Mouse (Mus musculus) midbrain, embryonic 12.5 days (tissue): ENCODE results near the gene Cables2. TPM values are rescaled to one million over a fixed set of nuclear protein-coding genes. Genes with fewer than 3 reads are reported as not detected.
A peak's percentile ranks its signal among the peaks of the same experiment; 100 is the strongest.

Experiments
- ATAC-seq: fragments of 200-750 bp; cut with Nextera tagmentation; 2 replicates; pipeline ENCODE4 v1.8.0; 2017; ENCODE audit warnings: low read depth, moderate TSS enrichment, moderate library complexity; ENCODE audit not compliant: low FRiP score
- H3K27ac ChIP-seq: fragments of 300-500 bp; sonication (generic); replicated peaks from 2 replicates; pipeline ENCODE4 v1.5.1; 2016; ENCODE audit warnings: mild to moderate bottlenecking
- H3K27me3 ChIP-seq: fragments of 300-500 bp; sonication (generic); 2 replicates; pipeline ENCODE4 v1.6.1; 2016; ENCODE audit warnings: mild to moderate bottlenecking
- H3K36me3 ChIP-seq: fragments of 300-500 bp; sonication (generic); 2 replicates; pipeline ENCODE4 v1.6.1; 2016
- H3K4me1 ChIP-seq: fragments of 300-500 bp; sonication (generic); 2 replicates; pipeline ENCODE4 v1.6.1; 2016
- H3K4me2 ChIP-seq: fragments of 300-500 bp; sonication (generic); replicated peaks from 2 replicates; pipeline ENCODE4 v1.6.1; 2016; ENCODE audit warnings: mild to moderate bottlenecking, moderate library complexity
- H3K4me3 ChIP-seq: fragments of 300-500 bp; sonication (generic); 2 replicates; pipeline ENCODE4 v1.5.1; 2016; ENCODE audit warnings: mild to moderate bottlenecking
- H3K9ac ChIP-seq: fragments of 300-500 bp; sonication (generic); replicated peaks from 2 replicates; pipeline ENCODE4 v1.6.1; 2016; ENCODE audit warnings: mild to moderate bottlenecking, moderate library complexity
- H3K9me3 ChIP-seq: fragments of 300-500 bp; sonication (generic); 2 replicates; pipeline ENCODE4 v1.6.1; 2016; ENCODE audit warnings: mild to moderate bottlenecking
- WGBS: fragments of 180-500 bp; shearing (Covaris S2); methylation state at CpG from one replicate; pipeline ENCODE4 v1.1.7; 2016; 5-methylcytosine and 5-hydroxymethylcytosine counted together
- polyA plus RNA-seq: library from polyadenylated mRNA; unstranded; fragments of >200 nt; fragmentation: Nextera tagmentation; extraction: Ambion mirVana; gene quantifications from 2 replicates; pipeline ENCODE4 v1.2.1, GENCODE M21; 2016

Gene Cables2
- polyA plus RNA-seq, 1 experiment from 2014 or later: 22.3 TPM

- Histone ChIP-seq H3K9ac (no peak overlapping the region), H3K4me3 (no peak overlapping the region), H3K4me2 (no peak overlapping the region), H3K27ac (no peak overlapping the region), H3K36me3 (no peaks in the 10 kb centered on the region), H3K4me1 (peaks cover 25% of the 10 kb centered on the region), H3K27me3 (peaks cover 28% of the 10 kb centered on the region), H3K9me3 (no peaks in the 10 kb centered on the region)
- 69% methylated on average over 8 of the region's 8 CpGs for WGBS
- ATAC-seq: no peak
Observed at GRCm38 (mm10) chr2:180276851-180277259, 3.6 kb upstream of the Cables2 start.

DNA sequence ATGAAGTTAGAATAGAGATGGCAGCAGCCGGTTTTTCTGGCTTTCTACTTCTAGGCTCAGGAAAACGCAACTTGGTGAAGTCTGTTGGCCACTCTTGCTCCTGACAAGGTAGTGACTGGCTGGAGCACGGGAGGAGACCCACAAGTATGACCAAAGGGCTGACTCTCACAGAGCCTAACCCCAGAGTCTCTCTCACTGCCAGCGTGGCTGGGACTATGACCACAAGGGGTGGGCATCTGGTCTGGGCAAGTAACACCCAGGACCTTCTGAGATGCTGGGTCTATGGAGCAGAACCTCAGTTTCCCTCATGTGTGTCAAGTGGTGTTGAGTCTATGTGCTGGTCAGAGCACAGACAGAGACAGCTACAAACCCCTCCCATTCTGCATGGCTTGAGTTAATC, 3.1 kb upstream of the Cables2 start:
- H3K4me1 ChIP-seq: peaks cover 29% of the 10 kb centered on the region
- H3K27ac ChIP-seq: no peak overlapping the region
- no peak overlapping the region for H3K4me2 ChIP-seq
- no peak overlapping the region for H3K9ac ChIP-seq
- H3K9me3 ChIP-seq: no peaks in the 10 kb centered on the region
- WGBS: 61% methylated on average over 4 of the region's 4 CpGs
- H3K36me3 ChIP-seq: no peaks in the 10 kb centered on the region
- H3K27me3 ChIP-seq: peaks cover 28% of the 10 kb centered on the region
- no peak overlapping the region for H3K4me3 ChIP-seq
- ATAC-seq: no peak

DNA sequence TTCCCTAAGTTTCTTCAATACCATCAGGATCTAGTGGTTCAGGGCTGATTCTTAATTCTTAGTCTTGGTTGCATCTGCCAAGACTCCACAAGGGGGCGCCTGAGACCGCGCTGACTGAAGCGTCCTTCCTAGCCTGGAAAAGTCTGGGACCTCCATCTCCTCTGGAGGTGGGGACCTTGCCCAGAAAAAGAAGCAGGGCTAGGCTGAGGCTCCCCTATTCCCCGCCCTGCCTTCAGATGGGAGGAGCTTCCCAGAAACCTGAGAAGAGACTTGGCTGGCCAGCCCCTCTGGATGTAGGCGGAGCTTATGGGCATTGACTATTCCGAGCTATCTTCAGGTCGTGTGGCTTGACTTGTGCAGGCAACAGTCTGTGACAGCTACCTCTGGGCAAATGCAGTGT, 2.5 kb upstream of the Cables2 start:
- Histone ChIP-seq H3K4me1 (peaks cover 34% of the 10 kb centered on the region), H3K9me3 (no peaks in the 10 kb centered on the region), H3K9ac (no peak overlapping the region), H3K4me3 (no peak overlapping the region), H3K27me3 (peaks cover 28% of the 10 kb centered on the region), H3K36me3 (no peaks in the 10 kb centered on the region), H3K4me2 (no peak overlapping the region; the same call in 1 of the 2 replicates), H3K27ac (no peak overlapping the region)
- WGBS: 0% methylated on average over 8 of the region's 8 CpGs
- peak; percentile 17; the same call in 1 of the 2 replicates for ATAC-seq

- Histone ChIP-seq H3K36me3 (peaks cover 11% of the 10 kb centered on the region), H3K4me2 (no peak overlapping the region), H3K4me1 (peaks cover 41% of the 10 kb centered on the region), H3K4me3 (no peak overlapping the region), H3K27ac (no peak overlapping the region), H3K27me3 (peaks cover 28% of the 10 kb centered on the region), H3K9me3 (no peaks in the 10 kb centered on the region), H3K9ac (no peak overlapping the region)
- 79% methylated on average over 2 of the region's 2 CpGs for WGBS
- ATAC-seq: no peak
Observed at GRCm38 (mm10) chr2:180274523-180274922, 1.2 kb upstream of the Cables2 start.

DNA sequence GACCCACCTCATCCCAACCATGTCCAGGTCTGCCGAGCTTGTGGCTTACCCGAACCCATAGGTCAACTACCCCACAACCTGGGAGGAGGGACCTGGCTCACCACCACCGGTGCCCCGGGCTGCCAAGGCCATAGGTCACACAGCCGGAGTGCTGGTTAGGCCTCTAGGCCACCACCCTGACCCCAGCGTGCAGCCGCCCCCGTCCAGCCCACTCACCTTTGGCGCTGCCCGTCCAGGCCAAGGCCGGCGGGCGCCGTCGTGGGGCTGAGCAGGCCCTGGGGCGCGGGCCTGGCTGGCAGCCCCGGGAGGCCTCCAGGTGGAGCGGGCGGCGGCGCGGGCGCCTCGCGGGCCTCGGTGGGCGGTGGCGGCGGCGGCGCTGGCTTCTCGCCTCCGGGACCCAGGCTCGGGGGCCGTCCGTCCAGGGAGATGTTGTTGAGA, 393 bp downstream of the Cables2 start:
- under 1% methylated on average over 37 of the region's 37 CpGs for WGBS
- peak overlapping the region; percentile 66; the same call in 1 of the 2 replicates for H3K27ac ChIP-seq
- H3K4me1 ChIP-seq: peaks cover 43% of the 10 kb centered on the region

GRCm38 (mm10) chr2:180271804-180272395, 1.4 kb downstream of the Cables2 start:
- peak overlapping the region; percentile 93; the same call in 1 of the 2 replicates for H3K9ac ChIP-seq
- WGBS: 80% methylated on average over 5 of the region's 5 CpGs
- H3K4me1 ChIP-seq: peaks cover 43% of the 10 kb centered on the region
- H3K4me3 ChIP-seq: peak overlapping the region; percentile 79
- H3K27me3 ChIP-seq: peaks cover 25% of the 10 kb centered on the region
- H3K27ac ChIP-seq: no peak overlapping the region
- peak overlapping the region; percentile 98 for H3K4me2 ChIP-seq
- no peak for ATAC-seq
- H3K9me3 ChIP-seq: no peaks in the 10 kb centered on the region
- peaks cover 32% of the 10 kb centered on the region for H3K36me3 ChIP-seq

More for the DNA sequence above, 393 bp downstream of the Cables2 start:
- Histone ChIP-seq H3K36me3 (peaks cover 23% of the 10 kb centered on the region), H3K4me2 (peak overlapping the region; percentile 98), H3K27me3 (peaks cover 28% of the 10 kb centered on the region), H3K9ac (peak overlapping the region; percentile 93), H3K4me3 (peak overlapping the region; percentile 79), H3K9me3 (no peaks in the 10 kb centered on the region)
- ATAC-seq: peak; percentile 28

DNA sequence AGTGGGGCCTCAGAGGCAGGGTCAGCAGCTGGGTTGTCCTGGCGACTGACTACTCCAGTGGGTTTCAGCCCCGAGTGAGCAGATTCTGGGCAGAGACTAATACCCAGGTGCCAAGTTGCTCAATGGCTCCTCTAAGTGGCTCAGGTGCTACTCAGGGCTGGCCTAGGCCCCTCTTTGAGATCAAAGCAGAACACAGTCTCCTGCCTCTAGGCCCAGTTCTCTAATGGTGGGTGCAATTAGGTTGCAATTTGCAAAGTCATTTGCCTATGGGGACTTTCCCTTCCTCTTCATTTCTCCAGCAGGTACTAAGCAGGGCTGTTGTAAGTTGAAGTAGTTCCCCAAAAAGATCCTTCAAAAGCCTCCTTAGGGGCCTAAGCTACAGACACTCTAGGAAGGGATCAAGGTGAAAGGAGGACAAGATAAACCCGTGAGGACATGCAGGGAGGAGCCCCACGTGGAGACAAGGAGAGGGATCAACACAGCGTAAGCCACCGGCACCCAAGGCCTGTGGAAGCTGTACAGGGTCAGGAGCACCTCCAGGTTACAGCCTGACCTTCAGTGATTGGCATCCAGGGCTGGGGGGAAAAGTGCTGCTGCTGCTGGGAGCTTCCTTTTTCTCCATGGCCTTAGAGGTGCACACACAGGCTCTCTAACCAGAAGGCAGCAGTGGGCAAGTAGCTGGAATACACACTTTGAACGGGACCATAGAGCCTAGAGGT, 2.6 kb downstream of the Cables2 start:
- Histone ChIP-seq H3K27me3 (peaks cover 20% of the 10 kb centered on the region), H3K9me3 (no peaks in the 10 kb centered on the region), H3K4me3 (no peak overlapping the region), H3K4me2 (no peak overlapping the region), H3K9ac (no peak overlapping the region), H3K4me1 (peaks cover 34% of the 10 kb centered on the region), H3K36me3 (peaks cover 44% of the 10 kb centered on the region), H3K27ac (no peak overlapping the region)
- WGBS: 83% methylated on average over 7 of the region's 7 CpGs
- ATAC-seq: no peak

GRCm38 (mm10) chr2:180269329-180269728, 4.0 kb downstream of the Cables2 start:
- no peak overlapping the region for H3K27ac ChIP-seq
- no peak overlapping the region for H3K4me3 ChIP-seq
- H3K4me1 ChIP-seq: peaks cover 34% of the 10 kb centered on the region
- ATAC-seq: no peak
- H3K4me2 ChIP-seq: no peak overlapping the region
- 91% methylated on average over 10 of the region's 10 CpGs for WGBS
- H3K36me3 ChIP-seq: peaks cover 46% of the 10 kb centered on the region
- peaks cover 6% of the 10 kb centered on the region for H3K27me3 ChIP-seq
- H3K9me3 ChIP-seq: no peaks in the 10 kb centered on the region
- no peak overlapping the region for H3K9ac ChIP-seq

GRCm38 (mm10) chr2:180267955-180268354, 5.3 kb downstream of the Cables2 start:
- Histone ChIP-seq H3K36me3 (peaks cover 60% of the 10 kb centered on the region), H3K9ac (no peak overlapping the region), H3K4me3 (no peak overlapping the region), H3K27me3 (no peaks in the 10 kb centered on the region), H3K27ac (peak overlapping the region; percentile 20; the same call in 1 of the 2 replicates), H3K9me3 (no peaks in the 10 kb centered on the region), H3K4me2 (no peak overlapping the region), H3K4me1 (peaks cover 30% of the 10 kb centered on the region)
- 72% methylated on average over 2 of the region's 2 CpGs for WGBS
- ATAC-seq: no peak

DNA sequence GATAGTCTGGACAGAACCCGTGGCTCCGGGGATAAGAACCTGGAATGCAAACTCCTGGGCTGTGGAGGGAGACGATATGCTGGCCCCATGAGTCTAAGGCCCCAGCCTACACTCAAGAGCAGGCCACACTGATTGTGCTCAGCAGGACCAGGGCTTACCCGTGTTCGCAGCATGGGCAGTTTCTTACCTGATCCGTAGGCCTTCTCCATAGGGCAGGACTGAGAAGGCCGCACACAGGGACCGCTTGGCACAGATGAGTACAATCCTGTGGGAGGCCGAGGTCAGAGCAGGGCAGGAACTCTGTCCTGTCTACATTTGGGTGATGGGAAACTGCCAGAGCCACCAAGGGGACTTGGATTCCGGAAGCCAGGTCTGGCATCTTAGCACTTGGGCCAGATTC, 10.4 kb downstream of the Cables2 start:
- H3K4me2 ChIP-seq: no peak overlapping the region
- ATAC-seq: no peak
- no peaks in the 10 kb centered on the region for H3K9me3 ChIP-seq
- peaks cover 83% of the 10 kb centered on the region for H3K36me3 ChIP-seq
- peaks cover 7% of the 10 kb centered on the region for H3K4me1 ChIP-seq
- no peaks in the 10 kb centered on the region for H3K27me3 ChIP-seq
- no peak overlapping the region for H3K27ac ChIP-seq
- no peak overlapping the region for H3K4me3 ChIP-seq
- no peak overlapping the region for H3K9ac ChIP-seq
- WGBS: 90% methylated on average over 10 of the region's 10 CpGs

GRCm38 (mm10) chr2:180262441-180262840, 10.9 kb downstream of the Cables2 start:
- no peak for ATAC-seq
- Histone ChIP-seq H3K4me2 (no peak overlapping the region), H3K4me1 (peaks cover 8% of the 10 kb centered on the region), H3K27me3 (no peaks in the 10 kb centered on the region), H3K9ac (no peak overlapping the region), H3K27ac (no peak overlapping the region), H3K4me3 (no peak overlapping the region), H3K36me3 (peaks cover 78% of the 10 kb centered on the region), H3K9me3 (no peaks in the 10 kb centered on the region)
- 86% methylated on average over 3 of the region's 3 CpGs for WGBS

- Histone ChIP-seq H3K4me2 (no peak overlapping the region), H3K9ac (no peak overlapping the region), H3K4me3 (no peak overlapping the region), H3K27me3 (no peaks in the 10 kb centered on the region), H3K36me3 (peaks cover 74% of the 10 kb centered on the region), H3K4me1 (peaks cover 8% of the 10 kb centered on the region), H3K27ac (no peak overlapping the region), H3K9me3 (no peaks in the 10 kb centered on the region)
- 94% methylated on average over 7 of the region's 7 CpGs for WGBS
- ATAC-seq: no peak
Observed at GRCm38 (mm10) chr2:180261901-180262300, 11.4 kb downstream of the Cables2 start.
